Comparison of ENCODE assay signal across 9 mouse cellular contexts in genomic region chr1:30778374-30779005, GRCm38 (mm10).
DNase-seq lines count a peak whose midpoint lies in the region; ATAC-seq and TF ChIP-seq lines count a peak whose summit lies in the region.
"Had no signal": no experiment of that assay in that cellular context is flagged by ENCODE, and none has a peak within 500 bp of the region (broad histone marks: within the 10 kb centered on the region; RNA-seq: fewer than 3 reads in every experiment).

No protein-coding gene starts in this region.

- DNase-seq in adrenal gland, postnatal 14 days, result peak; percentile 52
- no peak for DNase-seq in adrenal gland, postnatal 4 days (ENCODE audit: low spot score in 2 of 2)
- peak; percentile 56 for DNase-seq in A20 (ENCODE audit: low read depth, low spot score)
- peak; percentile 56 for DNase-seq in embryo, embryonic 10 days (ENCODE audit: low spot score)
- DNase-seq in hindbrain, embryonic 11.5 days (ENCODE audit: low spot score), result peak; percentile 56
- DNase-seq in liver, embryonic 14.5 days (ENCODE audit: low read depth in 3 of 3, low spot score in 3 of 3), result peak in 2 of 3 experiments; percentile 4 to 9
- no peak for DNase-seq in left cerebral cortex, adult 11 months (ENCODE audit: low spot score)

- 22% methylated on average over 14 of the region's 14 CpGs for WGBS in hindbrain, embryonic 11.5 days
- WGBS in liver, embryonic 14.5 days (ENCODE audit: insufficient replicate concordance), result 17% methylated on average over 14 of the region's 14 CpGs
- WGBS in neural tube, embryonic 15.5 days, result 22% methylated on average over 14 of the region's 14 CpGs

- no peak for TF ChIP-seq EP300 in liver, embryonic 14.5 days (IDR thresholded peaks at IDR 0.05; ENCODE audit: low read depth)

- no peaks in the 10 kb centered on the region for H3K36me3 ChIP-seq in hindbrain, embryonic 11.5 days (ENCODE audit: control insufficient read depth, insufficient read depth, low read length)
- H3K36me3 ChIP-seq in liver, embryonic 14.5 days (replicated peaks; ENCODE audit: control insufficient read depth, insufficient read depth, low read depth), result no peaks in the 10 kb centered on the region
- H3K36me3 ChIP-seq in neural tube, embryonic 15.5 days, result no peaks in the 10 kb centered on the region
- H3K36me3 ChIP-seq: limb, embryonic 15.5 days had no signal

- H3K9me3 ChIP-seq in hindbrain, embryonic 11.5 days (ENCODE audit: control insufficient read depth, low read length), result no peaks in the 10 kb centered on the region
- H3K9me3 ChIP-seq in liver, embryonic 14.5 days (ENCODE audit: control insufficient read depth, low read length), result no peaks in the 10 kb centered on the region
- H3K9me3 ChIP-seq in neural tube, embryonic 15.5 days (replicated peaks), result no peaks in the 10 kb centered on the region
- H3K9me3 ChIP-seq: limb, embryonic 15.5 days had no signal

- no peaks in the 10 kb centered on the region for H3K27me3 ChIP-seq in hindbrain, embryonic 11.5 days (ENCODE audit: control insufficient read depth, insufficient read depth, low read length)
- H3K27me3 ChIP-seq in liver, embryonic 14.5 days (ENCODE audit: control insufficient read depth, insufficient read depth, low read length), result no peaks in the 10 kb centered on the region
- no peaks in the 10 kb centered on the region for H3K27me3 ChIP-seq in neural tube, embryonic 15.5 days (replicated peaks)
- H3K27me3 ChIP-seq: limb, embryonic 15.5 days had no signal

- peak; percentile 46; the same call in 1 of the 2 replicates for ATAC-seq in hindbrain, embryonic 11.5 days (ENCODE audit: low FRiP score)
- no peak for ATAC-seq in liver, embryonic 14.5 days (ENCODE audit: insufficient read depth)
- peak; percentile 41; the same call in 1 of the 2 replicates for ATAC-seq in neural tube, embryonic 15.5 days (ENCODE audit: low FRiP score)

- peak; percentile 72 for TF ChIP-seq CTCF in liver, embryonic 14.5 days (IDR thresholded peaks at IDR 0.05; ENCODE audit: low read depth)

- no peak overlapping the region for H3K27ac ChIP-seq in hindbrain, embryonic 11.5 days (ENCODE audit: low read depth, low read length)
- H3K27ac ChIP-seq in liver, embryonic 14.5 days, result no peak overlapping the region
- no peak overlapping the region for H3K27ac ChIP-seq in neural tube, embryonic 15.5 days (replicated peaks)
- H3K27ac ChIP-seq: limb, embryonic 15.5 days had no signal

- H3K4me3 ChIP-seq in hindbrain, embryonic 11.5 days (ENCODE audit: low read depth, low read length), result no peak overlapping the region
- H3K4me3 ChIP-seq in liver, embryonic 14.5 days (ENCODE audit: insufficient read depth in 1 of 2, low read depth in 2 of 2, low read length in 2 of 2), result no peak overlapping the region
- peak overlapping the region; percentile 3; the same call in 1 of the 2 replicates for H3K4me3 ChIP-seq in neural tube, embryonic 15.5 days (replicated peaks)
- H3K4me3 ChIP-seq: limb, embryonic 15.5 days had no signal

- H3K4me1 ChIP-seq in hindbrain, embryonic 11.5 days (replicated peaks; ENCODE audit: control insufficient read depth, insufficient read depth, low read length), result no peaks in the 10 kb centered on the region
- no peaks in the 10 kb centered on the region for H3K4me1 ChIP-seq in liver, embryonic 14.5 days (replicated peaks; ENCODE audit: control insufficient read depth in 2 of 2, insufficient read depth in 2 of 2, low read length in 1 of 2)
- peaks cover 3% of the 10 kb centered on the region; the same call in 1 of the 2 replicates for H3K4me1 ChIP-seq in neural tube, embryonic 15.5 days
- H3K4me1 ChIP-seq: limb, embryonic 15.5 days had no signal

- H3K9ac ChIP-seq in hindbrain, embryonic 11.5 days (ENCODE audit: low read depth, low read length), result no peak overlapping the region
- H3K9ac ChIP-seq in liver, embryonic 14.5 days (replicated peaks), result no peak overlapping the region
- H3K9ac ChIP-seq in neural tube, embryonic 15.5 days (replicated peaks), result no peak overlapping the region
- H3K9ac ChIP-seq: limb, embryonic 15.5 days had no signal

- H3K4me2 ChIP-seq in hindbrain, embryonic 11.5 days (replicated peaks; ENCODE audit: low read depth, low read length), result no peak overlapping the region
- H3K4me2 ChIP-seq in liver, embryonic 14.5 days (ENCODE audit: low read depth), result no peak overlapping the region
- H3K4me2 ChIP-seq in neural tube, embryonic 15.5 days, result peak overlapping the region; percentile 41
- H3K4me2 ChIP-seq: limb, embryonic 15.5 days had no signal

Comparison
In these comparisons a context has a peak if more than half of its experiments do, and no peak if none do; other contexts are left out.
1. DNase-seq: peak in adrenal gland, postnatal 14 days (single experiment), A20 (single experiment), embryo, embryonic 10 days (single experiment), hindbrain, embryonic 11.5 days (single experiment) and liver, embryonic 14.5 days (2 of 3); none in adrenal gland, postnatal 4 days (0 of 2) and left cerebral cortex, adult 11 months (single experiment).